Mouse (Mus musculus): ENCODE measurements around the gene Olfr1185-ps1. TPM values are rescaled to one million over a fixed set of nuclear protein-coding genes. Genes with fewer than 3 reads are reported as not detected.
"Not testable (repeated sequence)": the region's sequence is repeated elsewhere in the genome, so short reads cannot be mapped to it uniquely, and the experiment has no call there.

Gene Olfr1185-ps1
- not detected for total RNA-seq (2021)
- long read RNA-seq, experiment 1 = 0 reads
- long read RNA-seq, experiment 2 = 0 reads

GRCm38 (mm10) chr2:88493020-88493419, at the start of gene Olfr1185-ps1:
TSS of gene Olfr1185-ps1 (plus strand) at chr2:88493320.
- no peak for DNase-seq (ENCODE audit: low spot score in 2 of 2)

GRCm38 (mm10) chr2:88449031-88449430, 44.1 kb upstream of the Olfr1185-ps1 start, which contains the start of gene Gm13757:
TSS of gene Gm13757 (minus strand) at chr2:88449131.
- no peak for DNase-seq (ENCODE audit: low spot score in 2 of 2)

GRCm38 (mm10) chr2:88454567-88454966, 38.6 kb upstream of the Olfr1185-ps1 start, which contains the start of gene Olfr1183:
TSS of gene Olfr1183 (plus strand) at chr2:88454867.
- not testable (repeated sequence) for DNase-seq (ENCODE audit: low spot score in 2 of 2)

- no peak for DNase-seq (ENCODE audit: low spot score in 2 of 2)
Measured at GRCm38 (mm10) chr2:88483298-88483697, 9.8 kb upstream of the Olfr1185-ps1 start, which contains the start of gene Olfr1184. TSS of gene Olfr1184 (plus strand) at chr2:88483598.

- no peak for DNase-seq (ENCODE audit: low spot score in 2 of 2)
Measured at GRCm38 (mm10) chr2:88518251-88518650, 25.1 kb downstream of the Olfr1185-ps1 start, which contains the start of gene Olfr1186. TSS of gene Olfr1186 (plus strand) at chr2:88518551.

GRCm38 (mm10) chr2:88525720-88526119, 32.6 kb downstream of the Olfr1185-ps1 start:
- DNase-seq (ENCODE audit: low spot score in 2 of 2) = no peak

Other genes with a start within 250 kb of the Olfr1185-ps1 start
- gene Olfr1173, start 213.4 kb upstream of the Olfr1185-ps1 start, total RNA-seq (2021) = not detected
- gene Olfr1174-ps, start 178.2 kb upstream of the Olfr1185-ps1 start, total RNA-seq (2021) = not detected
- not detected for gene Olfr1175-ps, start 166.1 kb upstream of the Olfr1185-ps1 start, total RNA-seq (2021)
- gene Olfr1176, start 156.6 kb upstream of the Olfr1185-ps1 start, total RNA-seq (2021) = not detected
- gene Olfr1177-ps, start 146.8 kb upstream of the Olfr1185-ps1 start, total RNA-seq (2021) = not detected
- gene Olfr1178, start 106.3 kb upstream of the Olfr1185-ps1 start, total RNA-seq (2021) = not detected
- not detected for gene Olfr1179, start 86.9 kb upstream of the Olfr1185-ps1 start, total RNA-seq (2021)
- gene Olfr1180, start 74.2 kb upstream of the Olfr1185-ps1 start, total RNA-seq (2021) = not detected
- gene Olfr1181, start 67.1 kb upstream of the Olfr1185-ps1 start, total RNA-seq (2021) = not detected
- gene Gm13757, start 44.2 kb upstream of the Olfr1185-ps1 start, total RNA-seq (2021) = not detected
- gene Olfr1183, start 38.5 kb upstream of the Olfr1185-ps1 start, total RNA-seq (2021) = not detected
- gene Olfr1184, start 9.7 kb upstream of the Olfr1185-ps1 start, total RNA-seq (2021) = not detected
- gene Olfr1186, start 25.2 kb downstream of the Olfr1185-ps1 start, total RNA-seq (2021) = not detected
- gene Olfr1188, start 63.6 kb downstream of the Olfr1185-ps1 start, total RNA-seq (2021) = not detected
- gene Olfr1189, start 93.1 kb downstream of the Olfr1185-ps1 start, total RNA-seq (2021) = not detected
- not detected for gene Olfr1191-ps1, start 147.2 kb downstream of the Olfr1185-ps1 start, total RNA-seq (2021)
- not detected for gene Olfr1192-ps1, start 155.2 kb downstream of the Olfr1185-ps1 start, total RNA-seq (2021)
- gene Olfr1193, start 182.3 kb downstream of the Olfr1185-ps1 start, total RNA-seq (2021) = not detected
- gene Olfr1195, start 195.9 kb downstream of the Olfr1185-ps1 start, total RNA-seq (2021) = not detected
- not detected for gene Olfr1196, start 211.3 kb downstream of the Olfr1185-ps1 start, total RNA-seq (2021)
- not detected for gene Olfr1197, start 239.0 kb downstream of the Olfr1185-ps1 start, total RNA-seq (2021)